12 mouse cellular contexts compared by ENCODE assay signal in genomic region chr14:25500511-25501120, GRCm38 (mm10). TPM values are rescaled to one million over a fixed set of nuclear protein-coding genes. Genes with fewer than 3 reads are reported as not detected.
DNase-seq lines count a peak whose midpoint lies in the region; ATAC-seq lines count a peak whose summit lies in the region.
"Had no signal": no experiment of that assay in that cellular context is flagged by ENCODE, and none has a peak within 500 bp of the region (broad histone marks: within the 10 kb centered on the region; RNA-seq: fewer than 3 reads in every experiment).

No protein-coding gene starts in this region.

- peak overlapping the region; percentile 30; the same call in 1 of the 2 replicates for H3K9ac ChIP-seq in heart, embryonic 13.5 days
- H3K9ac ChIP-seq in midbrain, embryonic 14.5 days (replicated peaks; ENCODE audit: low read length) = no peak overlapping the region
- H3K9ac ChIP-seq in midbrain, embryonic 16.5 days (ENCODE audit: low read depth, low read length) = no peak overlapping the region
- H3K9ac ChIP-seq in liver, embryonic 13.5 days = no peak overlapping the region
- no peak overlapping the region for H3K9ac ChIP-seq in stomach, embryonic 16.5 days (ENCODE audit: low read length)

- WGBS in heart, embryonic 13.5 days = 23% methylated on average over 3 of the region's 3 CpGs
- 23% methylated on average over 3 of the region's 3 CpGs for WGBS in midbrain, embryonic 14.5 days
- WGBS in midbrain, embryonic 16.5 days = 38% methylated on average over 3 of the region's 3 CpGs
- WGBS in liver, embryonic 13.5 days (ENCODE audit: insufficient replicate concordance) = 30% methylated on average over 3 of the region's 3 CpGs
- WGBS in stomach, embryonic 16.5 days = 39% methylated on average over 3 of the region's 3 CpGs

- no peak overlapping the region for H3K4me2 ChIP-seq in heart, embryonic 13.5 days
- H3K4me2 ChIP-seq in midbrain, embryonic 14.5 days (ENCODE audit: low read length) = no peak overlapping the region
- H3K4me2 ChIP-seq in midbrain, embryonic 16.5 days (ENCODE audit: low read length) = no peak overlapping the region
- no peak overlapping the region for H3K4me2 ChIP-seq in liver, embryonic 13.5 days
- no peak overlapping the region for H3K4me2 ChIP-seq in stomach, embryonic 16.5 days (ENCODE audit: low read depth, low read length)

- no peak overlapping the region for H3K4me3 ChIP-seq in heart, embryonic 13.5 days
- no peak overlapping the region for H3K4me3 ChIP-seq in midbrain, embryonic 14.5 days (replicated peaks; ENCODE audit: low read depth, low read length)
- no peak overlapping the region for H3K4me3 ChIP-seq in midbrain, embryonic 16.5 days (ENCODE audit: low read depth, low read length)
- no peak overlapping the region for H3K4me3 ChIP-seq in liver, embryonic 13.5 days (replicated peaks)
- H3K4me3 ChIP-seq in stomach, embryonic 16.5 days (replicated peaks; ENCODE audit: low read length) = no peak overlapping the region
- H3K4me3 ChIP-seq: midbrain, embryonic 10.5 days had no signal

- H3K27me3 ChIP-seq in heart, embryonic 13.5 days (replicated peaks) = no peaks in the 10 kb centered on the region
- H3K27me3 ChIP-seq in midbrain, embryonic 14.5 days (ENCODE audit: control insufficient read depth, insufficient read depth, low read length) = no peaks in the 10 kb centered on the region
- H3K27me3 ChIP-seq in midbrain, embryonic 16.5 days (ENCODE audit: control insufficient read depth, insufficient read depth, low read depth, low read length) = no peaks in the 10 kb centered on the region
- no peaks in the 10 kb centered on the region for H3K27me3 ChIP-seq in liver, embryonic 13.5 days
- no peaks in the 10 kb centered on the region for H3K27me3 ChIP-seq in stomach, embryonic 16.5 days (ENCODE audit: control insufficient read depth, insufficient read depth, low read length)

- H3K27ac ChIP-seq in heart, embryonic 13.5 days (replicated peaks) = peak overlapping the region; percentile 58
- peak overlapping the region; percentile 37; the same call in 1 of the 2 replicates for H3K27ac ChIP-seq in midbrain, embryonic 14.5 days (replicated peaks; ENCODE audit: low read depth, low read length)
- no peak overlapping the region for H3K27ac ChIP-seq in midbrain, embryonic 16.5 days (ENCODE audit: low read length)
- H3K27ac ChIP-seq in liver, embryonic 13.5 days = no peak overlapping the region
- no peak overlapping the region for H3K27ac ChIP-seq in stomach, embryonic 16.5 days (ENCODE audit: low read length)
- H3K27ac ChIP-seq: midbrain, embryonic 10.5 days had no signal

- peaks cover 97% of the 10 kb centered on the region for H3K4me1 ChIP-seq in heart, embryonic 13.5 days
- H3K4me1 ChIP-seq in midbrain, embryonic 14.5 days (ENCODE audit: control insufficient read depth, insufficient read depth, low read length) = peaks cover 64% of the 10 kb centered on the region
- peaks cover 44% of the 10 kb centered on the region for H3K4me1 ChIP-seq in midbrain, embryonic 16.5 days (ENCODE audit: control insufficient read depth, insufficient read depth, low read length)
- H3K4me1 ChIP-seq in liver, embryonic 13.5 days (replicated peaks) = peaks cover 92% of the 10 kb centered on the region
- peaks cover 50% of the 10 kb centered on the region for H3K4me1 ChIP-seq in stomach, embryonic 16.5 days (ENCODE audit: control insufficient read depth, insufficient read depth, low read length)

- ATAC-seq in heart, embryonic 13.5 days (ENCODE audit: extremely low read depth, insufficient number of reproducible peaks, low FRiP score, low TSS enrichment) = no peak
- ATAC-seq in midbrain, embryonic 14.5 days (ENCODE audit: low FRiP score, low TSS enrichment) = no peak
- ATAC-seq in midbrain, embryonic 16.5 days = no peak; the same call in 1 of the 2 replicates
- ATAC-seq in liver, embryonic 13.5 days (ENCODE audit: low read depth) = 0 out of 2 replicates have a peak, but pooled peaks have one; percentile 8
- ATAC-seq in stomach, embryonic 16.5 days (ENCODE audit: insufficient read depth, low FRiP score) = peak; percentile 38; the same call in 1 of the 2 replicates
- ATAC-seq: forebrain, embryonic 14.5 days; inflammation-experienced regulatory T-cells, adult 6 months had no signal

- no peak for DNase-seq in heart, postnatal 4 days
- no peak for DNase-seq in midbrain, embryonic 14.5 days
- DNase-seq in liver, embryonic 13.5 days = no peak
- no peak for DNase-seq in frontal cortex, postnatal 10 days (ENCODE audit: low spot score in 2 of 2)
- DNase-seq in cerebellum, postnatal 4 days (ENCODE audit: low spot score in 2 of 2) = no peak
- DNase-seq: layer of hippocampus, postnatal 36 days had no signal

- no peaks in the 10 kb centered on the region for H3K9me3 ChIP-seq in heart, embryonic 13.5 days
- no peaks in the 10 kb centered on the region for H3K9me3 ChIP-seq in midbrain, embryonic 14.5 days (ENCODE audit: control insufficient read depth, low read length)
- no peaks in the 10 kb centered on the region for H3K9me3 ChIP-seq in midbrain, embryonic 16.5 days (replicated peaks; ENCODE audit: control insufficient read depth, low read length, poor library complexity, severe bottlenecking)
- H3K9me3 ChIP-seq in liver, embryonic 13.5 days (replicated peaks) = no peaks in the 10 kb centered on the region
- H3K9me3 ChIP-seq in stomach, embryonic 16.5 days (replicated peaks; ENCODE audit: control insufficient read depth, low read length) = no peaks in the 10 kb centered on the region
- H3K9me3 ChIP-seq: midbrain, embryonic 10.5 days had no signal

- H3K36me3 ChIP-seq in heart, embryonic 13.5 days = peaks cover 24% of the 10 kb centered on the region
- peaks cover 29% of the 10 kb centered on the region for H3K36me3 ChIP-seq in midbrain, embryonic 14.5 days (ENCODE audit: control insufficient read depth, insufficient read depth, low read length)
- peaks cover 5% of the 10 kb centered on the region; the same call in 1 of the 2 replicates for H3K36me3 ChIP-seq in midbrain, embryonic 16.5 days (ENCODE audit: control insufficient read depth, insufficient read depth, low read length)
- peaks cover 23% of the 10 kb centered on the region; the same call in 1 of the 2 replicates for H3K36me3 ChIP-seq in liver, embryonic 13.5 days
- H3K36me3 ChIP-seq in stomach, embryonic 16.5 days (ENCODE audit: control insufficient read depth, insufficient read depth, low read length) = no peaks in the 10 kb centered on the region

RNA-seq across cellular contexts. Expression of gene Zmiz1, which starts 41.6 kb away (rescaled TPM):
- polyA plus RNA-seq in heart, embryonic 13.5 days (2015; fragmentation: Nextera tagmentation; extraction: Ambion mirVana) = 25.1 and 25.7 TPM in 2 replicates
- total RNA-seq in heart, postnatal 4 days (2021) = 10 to 100 TPM; 67.0 to 78.5 TPM
- 73.1 and 91.0 TPM in 2 replicates for polyA plus RNA-seq in midbrain, embryonic 14.5 days (2014; fragmentation: Nextera tagmentation; extraction: Ambion mirVana)
- 54.2 and 58.0 TPM in 2 replicates for polyA plus RNA-seq in midbrain, embryonic 16.5 days (2015; fragmentation: Nextera tagmentation; extraction: Ambion mirVana)
- 4.5 TPM in 2 replicates for polyA plus RNA-seq in liver, embryonic 13.5 days (2015; fragmentation: Nextera tagmentation; extraction: Ambion mirVana)
- 24.0 and 26.3 TPM in 2 replicates for polyA plus RNA-seq in stomach, embryonic 16.5 days (2015; fragmentation: Nextera tagmentation; extraction: Ambion mirVana)

Comparison
In these comparisons a context has a peak if more than half of its experiments do, and no peak if none do; other contexts are left out.
1. H3K27ac ChIP-seq: peak in heart, embryonic 13.5 days (single experiment) and midbrain, embryonic 14.5 days (single experiment); none in midbrain, embryonic 16.5 days (single experiment), liver, embryonic 13.5 days (single experiment) and stomach, embryonic 16.5 days (single experiment).
2. ATAC-seq: peak in liver, embryonic 13.5 days (single experiment) and stomach, embryonic 16.5 days (single experiment); none in heart, embryonic 13.5 days (single experiment), midbrain, embryonic 14.5 days (single experiment) and midbrain, embryonic 16.5 days (single experiment).